Mouse (Mus musculus) hindbrain, postnatal 0 days (tissue): ENCODE results near the gene Mme. TPM values are rescaled to one million over a fixed set of nuclear protein-coding genes. Genes with fewer than 3 reads are reported as not detected.

Experiments
- ATAC-seq: fragments of 200-750 bp; cut with Nextera tagmentation; 2 replicates; pipeline ENCODE4 v1.8.0; 2017; ENCODE audit warnings: mild to moderate bottlenecking, moderate TSS enrichment, moderate library complexity
- DNase-seq: peaks from one replicate; pipeline ENCODE4 v3.0.0-alpha.2; 2015; ENCODE audit warnings: low spot score
- H3K27ac ChIP-seq: fragments of 300-500 bp; sonication (generic); 2 replicates; pipeline ENCODE4 v1.5.1; 2014; ENCODE audit warnings: mild to moderate bottlenecking
- H3K27me3 ChIP-seq: fragments of 300-500 bp; sonication (generic); 2 replicates; pipeline ENCODE4 v1.6.1; 2014; ENCODE audit warnings: low read length, mixed read lengths; ENCODE audit not compliant: insufficient read depth
- H3K36me3 ChIP-seq: fragments of 300-500 bp; sonication (generic); 2 replicates; pipeline ENCODE4 v1.6.1; 2014; ENCODE audit warnings: low read length, mixed read lengths; ENCODE audit not compliant: insufficient read depth
- H3K4me1 ChIP-seq: fragments of 300-500 bp; sonication (generic); 2 replicates; pipeline ENCODE4 v1.6.1; 2014; ENCODE audit warnings: antibody characterized with exemption, low read length, mixed read lengths; ENCODE audit not compliant: insufficient read depth
- H3K4me2 ChIP-seq: fragments of 300-500 bp; sonication (generic); 2 replicates; pipeline ENCODE4 v1.6.1; 2014; ENCODE audit warnings: low read depth, mild to moderate bottlenecking, low read length, moderate library complexity, mixed read lengths
- H3K4me3 ChIP-seq: fragments of 300-500 bp; sonication (generic); 2 replicates; pipeline ENCODE4 v1.5.1; 2014; ENCODE audit warnings: low read length
- H3K9ac ChIP-seq: fragments of 300-500 bp; sonication (generic); replicated peaks from 2 replicates; pipeline ENCODE4 v1.6.1; 2014; ENCODE audit warnings: mild to moderate bottlenecking, low read length, moderate library complexity, mixed read lengths
- H3K9me3 ChIP-seq: fragments of 300-500 bp; sonication (generic); 2 replicates; pipeline ENCODE4 v1.6.1; 2016; ENCODE audit warnings: low read length, mixed read lengths
- CTCF ChIP-seq: IDR thresholded peaks from 2 replicates; pipeline ENCODE4 v1.5.1; 2016; ENCODE audit warnings: antibody characterized with exemption, control low read depth, low read depth
- WGBS: fragments of 180-500 bp; shearing (Covaris S2); extraction: QIAGEN DNeasy Blood & Tissue Kit; methylation state at CpG from one replicate; pipeline ENCODE4 v1.1.7; 2014; 5-methylcytosine and 5-hydroxymethylcytosine counted together
- polyA plus RNA-seq: library from polyadenylated mRNA; unstranded; fragments of >200 nt; fragmentation: Nextera tagmentation; extraction: Ambion mirVana; gene quantifications from 2 replicates; pipeline ENCODE4 v1.2.1, GENCODE M21; 2015
- total RNA-seq: library from RNA; depleted of rRNA; stranded (reverse); fragments of >200 nt; gene quantifications from 2 replicates; pipeline ENCODE4 v1.2.3, GENCODE M21; 2014

Gene Mme
- total and polyA plus RNA-seq, 2 experiments from 2014 or later: 2.5 to 4.9 TPM

GRCm38 (mm10) chr3:63272091-63272490, 30.8 kb downstream of the Mme start:
- H3K27me3 ChIP-seq: no peaks in the 10 kb centered on the region
- no peaks in the 10 kb centered on the region for H3K36me3 ChIP-seq
- H3K4me2 ChIP-seq: no peak overlapping the region
- ATAC-seq (no peak), DNase-seq (no peak)
- no peaks in the 10 kb centered on the region for H3K4me1 ChIP-seq
- no peak overlapping the region for H3K27ac ChIP-seq
- H3K4me3 ChIP-seq: no peak overlapping the region
- no peak for TF ChIP-seq CTCF
- WGBS: 84% methylated on average over 2 of the region's 2 CpGs
- no peaks in the 10 kb centered on the region for H3K9me3 ChIP-seq
- no peak overlapping the region for H3K9ac ChIP-seq

DNA sequence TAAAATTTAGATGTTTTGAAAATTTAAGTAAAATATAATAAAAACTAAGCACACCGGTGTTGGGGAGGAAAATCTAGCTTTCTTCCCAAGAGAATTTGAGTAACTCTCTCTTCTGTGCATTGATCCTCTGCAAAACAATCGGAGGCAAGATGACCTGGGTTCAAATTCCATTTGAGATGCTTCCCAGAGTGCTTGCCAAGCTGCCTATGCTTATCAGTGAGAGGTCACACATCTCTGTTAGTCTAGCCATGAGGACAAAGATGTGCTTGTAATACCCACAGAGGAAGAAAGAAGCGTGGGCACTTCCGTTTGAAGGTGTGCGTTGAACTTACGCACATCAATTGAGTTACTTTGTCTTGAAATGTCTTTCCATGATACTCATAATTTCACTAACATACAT, 53.0 kb downstream of the Mme start:
- Histone ChIP-seq H3K36me3 (no peaks in the 10 kb centered on the region), H3K4me3 (no peak overlapping the region), H3K27me3 (no peaks in the 10 kb centered on the region), H3K4me1 (no peaks in the 10 kb centered on the region), H3K9me3 (no peaks in the 10 kb centered on the region), H3K4me2 (no peak overlapping the region), H3K27ac (no peak overlapping the region), H3K9ac (no peak overlapping the region)
- no peak for TF ChIP-seq CTCF
- DNase-seq (no peak), ATAC-seq (no peak)
- WGBS: 76% methylated on average over 6 of the region's 6 CpGs

DNA sequence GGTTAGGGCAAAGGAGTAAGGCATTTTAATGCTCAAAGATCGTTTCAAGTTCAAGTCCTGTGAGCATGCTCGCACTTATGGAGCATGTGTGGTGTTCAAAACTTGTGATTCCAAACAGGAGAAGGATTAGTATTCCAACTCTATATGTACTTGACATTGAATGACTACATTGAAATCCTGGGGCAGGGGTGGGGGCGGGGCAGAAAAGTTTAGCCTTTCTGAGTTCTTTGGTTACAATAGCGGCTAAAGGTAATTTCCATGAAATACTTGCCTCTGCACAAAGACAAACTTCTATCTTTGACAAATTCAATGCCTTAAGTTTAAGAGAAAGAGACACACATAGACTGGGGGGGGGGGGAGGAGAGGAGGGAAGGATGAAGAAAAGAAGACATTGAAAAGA, 53.5 kb downstream of the Mme start:
- H3K9ac ChIP-seq: peak overlapping the region; percentile 44; the same call in 1 of the 2 replicates

GRCm38 (mm10) chr3:63295237-63295636, 53.9 kb downstream of the Mme start:
- Histone ChIP-seq H3K4me3 (peak overlapping the region; percentile 82), H3K27ac (no peak overlapping the region), H3K27me3 (no peaks in the 10 kb centered on the region), H3K9me3 (no peaks in the 10 kb centered on the region), H3K36me3 (no peaks in the 10 kb centered on the region), H3K4me2 (peak overlapping the region; percentile 95), H3K4me1 (no peaks in the 10 kb centered on the region), H3K9ac (peak overlapping the region; percentile 44)
- peak; percentile 46 for TF ChIP-seq CTCF
- peak; percentile 36 for DNase-seq
- 0% methylated on average over 17 of the region's 21 CpGs for WGBS
- peak; percentile 88 for ATAC-seq

More for the DNA sequence above, 53.5 kb downstream of the Mme start:
- Histone ChIP-seq H3K9me3 (no peaks in the 10 kb centered on the region), H3K4me2 (peak overlapping the region; percentile 95), H3K27ac (no peak overlapping the region), H3K4me1 (no peaks in the 10 kb centered on the region), H3K4me3 (peak overlapping the region; percentile 82), H3K36me3 (no peaks in the 10 kb centered on the region), H3K27me3 (no peaks in the 10 kb centered on the region)
- no peak for DNase-seq
- no peak for TF ChIP-seq CTCF
- no peak for ATAC-seq
- 42% methylated on average over 4 of the region's 4 CpGs for WGBS

DNA sequence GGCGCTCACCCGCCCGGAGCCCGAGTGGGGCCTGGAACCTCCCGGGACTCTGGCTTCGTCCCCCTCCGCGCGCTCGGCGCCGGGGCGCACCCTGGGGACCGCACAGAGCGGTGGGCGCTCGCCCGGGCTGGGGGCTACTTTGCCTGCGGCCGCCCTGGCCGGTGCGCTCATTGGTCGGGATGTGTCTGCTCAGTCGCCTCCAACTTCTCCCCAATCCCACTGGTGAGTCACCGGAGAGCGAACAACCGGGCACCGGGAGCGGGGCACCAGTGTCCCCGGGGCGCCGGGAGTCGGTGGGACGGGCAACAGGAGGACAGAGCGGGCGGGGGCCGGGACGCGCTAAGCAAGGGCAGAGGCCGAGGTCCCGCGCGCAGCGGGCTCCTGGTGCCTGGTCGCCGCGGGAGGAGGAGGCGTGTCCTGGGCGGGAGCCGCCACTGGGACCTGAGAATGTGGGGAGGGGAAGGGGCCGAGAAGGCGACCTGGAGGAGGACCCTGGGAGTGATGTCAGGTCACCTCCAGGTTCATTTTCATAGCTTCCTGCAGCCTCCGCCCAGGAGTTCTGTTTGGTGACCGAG, 54.4 kb downstream of the Mme start:
- Histone ChIP-seq H3K9me3 (no peaks in the 10 kb centered on the region), H3K4me2 (peak overlapping the region; percentile 95), H3K9ac (peak overlapping the region; percentile 44), H3K36me3 (no peaks in the 10 kb centered on the region), H3K4me3 (peak overlapping the region; percentile 82), H3K27me3 (no peaks in the 10 kb centered on the region), H3K4me1 (no peaks in the 10 kb centered on the region), H3K27ac (no peak overlapping the region)
- peak; percentile 86 for ATAC-seq
- peak; percentile 2 for DNase-seq
- no peak for TF ChIP-seq CTCF
- under 1% methylated on average over 49 of the region's 54 CpGs for WGBS

- DNase-seq (peak; percentile 51), ATAC-seq (no peak)
- Histone ChIP-seq H3K4me1 (no peaks in the 10 kb centered on the region), H3K9me3 (no peaks in the 10 kb centered on the region), H3K9ac (no peak overlapping the region), H3K36me3 (no peaks in the 10 kb centered on the region), H3K4me3 (peak overlapping the region; percentile 82), H3K4me2 (peak overlapping the region; percentile 95), H3K27ac (no peak overlapping the region), H3K27me3 (no peaks in the 10 kb centered on the region)
- WGBS: 6% methylated on average over 12 of the region's 12 CpGs
- TF ChIP-seq CTCF: no peak
Observed at GRCm38 (mm10) chr3:63296411-63296810, 55.1 kb downstream of the Mme start.

DNA sequence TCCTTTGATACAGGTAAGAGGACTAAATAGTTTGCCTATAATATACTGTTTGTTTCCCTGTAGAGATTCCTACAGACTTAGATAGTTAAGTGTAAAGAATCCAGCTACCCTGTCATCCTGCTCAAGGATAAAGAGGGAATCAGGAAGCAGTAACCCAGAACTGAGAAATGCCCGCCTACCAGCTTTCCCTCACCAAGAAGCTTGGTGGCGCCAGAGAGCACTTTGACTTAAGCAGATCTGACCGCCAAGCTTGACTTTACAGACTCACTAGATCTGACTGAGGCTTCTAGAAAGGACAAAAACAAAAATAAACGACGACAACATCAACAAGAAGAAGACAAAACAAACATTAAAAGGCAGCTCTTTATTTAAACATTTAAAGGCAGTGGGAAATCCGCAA, 56.5 kb downstream of the Mme start:
- Histone ChIP-seq H3K36me3 (no peaks in the 10 kb centered on the region), H3K4me1 (no peaks in the 10 kb centered on the region), H3K9ac (no peak overlapping the region), H3K27ac (no peak overlapping the region), H3K9me3 (no peaks in the 10 kb centered on the region), H3K27me3 (no peaks in the 10 kb centered on the region), H3K4me2 (no peak overlapping the region), H3K4me3 (no peak overlapping the region)
- 9% methylated on average over 6 of the region's 6 CpGs for WGBS
- TF ChIP-seq CTCF: peak; percentile 82
- ATAC-seq (peak; percentile 57), DNase-seq (peak; percentile 90)
